In genomic region chr5:146757316-146757715, GRCm38 (mm10) we compare ENCODE assay signal across 22 mouse cellular contexts. TPM values are rescaled to one million over a fixed set of nuclear protein-coding genes. Genes with fewer than 3 reads are reported as not detected.
A peak's percentile ranks its signal among the peaks of the same experiment; 100 is the strongest.
DNase-seq lines count a peak whose midpoint lies in the region; ATAC-seq and TF ChIP-seq lines count a peak whose summit lies in the region.
"Had no signal": no experiment of that assay in that cellular context is flagged by ENCODE, and none has a peak within 500 bp of the region (broad histone marks: within the 10 kb centered on the region; RNA-seq: fewer than 3 reads in every experiment).

No protein-coding gene starts in this region.

- WGBS in lung, embryonic 16.5 days: 79% methylated on average over 5 of the region's 5 CpGs
- 63% methylated on average over 5 of the region's 5 CpGs for WGBS in liver, embryonic 14.5 days (ENCODE audit: insufficient replicate concordance)
- WGBS in stomach, embryonic 15.5 days: 67% methylated on average over 5 of the region's 5 CpGs

- no peak overlapping the region for H3K4me3 ChIP-seq in lung, embryonic 16.5 days (ENCODE audit: low read length)
- no peak overlapping the region for H3K4me3 ChIP-seq in liver, embryonic 14.5 days (ENCODE audit: insufficient read depth in 1 of 2, low read depth in 2 of 2, low read length in 2 of 2)
- H3K4me3 ChIP-seq in stomach, embryonic 15.5 days (replicated peaks): no peak overlapping the region
- H3K4me3 ChIP-seq: embryonic facial prominence, embryonic 15.5 days; forebrain, embryonic 10.5 days; heart, embryonic 10.5 days; hindbrain, embryonic 15.5 days; midbrain, embryonic 12.5 days; myocyte had no signal

- peaks cover 17% of the 10 kb centered on the region for H3K36me3 ChIP-seq in lung, embryonic 16.5 days (ENCODE audit: control insufficient read depth, insufficient read depth, low read length)
- peaks cover 7% of the 10 kb centered on the region for H3K36me3 ChIP-seq in liver, embryonic 14.5 days (replicated peaks; ENCODE audit: control insufficient read depth, insufficient read depth, low read depth)
- peaks cover 27% of the 10 kb centered on the region for H3K36me3 ChIP-seq in stomach, embryonic 15.5 days

- H3K27me3 ChIP-seq in lung, embryonic 16.5 days (ENCODE audit: control insufficient read depth, insufficient read depth, low read depth, low read length): no peaks in the 10 kb centered on the region
- no peaks in the 10 kb centered on the region for H3K27me3 ChIP-seq in liver, embryonic 14.5 days (ENCODE audit: control insufficient read depth, insufficient read depth, low read length)
- H3K27me3 ChIP-seq in stomach, embryonic 15.5 days (replicated peaks): no peaks in the 10 kb centered on the region
- H3K27me3 ChIP-seq: embryonic facial prominence, embryonic 15.5 days; hindbrain, embryonic 15.5 days; midbrain, embryonic 12.5 days had no signal

- no peak overlapping the region for H3K4me2 ChIP-seq in lung, embryonic 16.5 days (ENCODE audit: low read depth, low read length)
- no peak overlapping the region for H3K4me2 ChIP-seq in liver, embryonic 14.5 days (ENCODE audit: low read depth)
- H3K4me2 ChIP-seq in stomach, embryonic 15.5 days: no peak overlapping the region
- H3K4me2 ChIP-seq: embryonic facial prominence, embryonic 15.5 days; hindbrain, embryonic 15.5 days; midbrain, embryonic 12.5 days had no signal

- ATAC-seq in lung, embryonic 16.5 days (ENCODE audit: low read depth): 0 out of 2 replicates have a peak, but pooled peaks have one; percentile 31
- peak; percentile 49; the same call in 1 of the 2 replicates for ATAC-seq in liver, embryonic 14.5 days (ENCODE audit: insufficient read depth)
- peak; percentile 36; the same call in 1 of the 2 replicates for ATAC-seq in stomach, embryonic 15.5 days (ENCODE audit: insufficient read depth, low FRiP score, low read depth)

- H3K4me1 ChIP-seq in lung, embryonic 16.5 days (replicated peaks; ENCODE audit: control insufficient read depth, insufficient read depth, low read length): peaks cover 8% of the 10 kb centered on the region; the same call in 1 of the 2 replicates
- peaks cover 0 to 10% of the 10 kb centered on the region in 2 experiments; a peak in 1 of 4 replicates for H3K4me1 ChIP-seq in liver, embryonic 14.5 days (replicated peaks; ENCODE audit: control insufficient read depth in 2 of 2, insufficient read depth in 2 of 2, low read length in 1 of 2)
- peaks cover 17% of the 10 kb centered on the region; the same call in 1 of the 2 replicates for H3K4me1 ChIP-seq in stomach, embryonic 15.5 days
- H3K4me1 ChIP-seq: embryonic facial prominence, embryonic 15.5 days; forebrain, embryonic 10.5 days; hindbrain, embryonic 15.5 days; midbrain, embryonic 12.5 days had no signal

- no peak for TF ChIP-seq EP300 in liver, embryonic 14.5 days (IDR thresholded peaks at IDR 0.05; ENCODE audit: low read depth)

- H3K27ac ChIP-seq in lung, embryonic 16.5 days (ENCODE audit: low read length): no peak overlapping the region
- H3K27ac ChIP-seq in liver, embryonic 14.5 days: no peak overlapping the region
- H3K27ac ChIP-seq in stomach, embryonic 15.5 days: no peak overlapping the region
- H3K27ac ChIP-seq: embryonic facial prominence, embryonic 15.5 days; forebrain, embryonic 10.5 days; heart, embryonic 10.5 days; hindbrain, embryonic 15.5 days; macrophage; midbrain, embryonic 12.5 days had no signal

- TF ChIP-seq CTCF in liver, embryonic 14.5 days (IDR thresholded peaks at IDR 0.05; ENCODE audit: low read depth): 0 out of 2 replicates have a peak, but pooled peaks have one; percentile 16

- H3K9me3 ChIP-seq in lung, embryonic 16.5 days (ENCODE audit: control insufficient read depth, low read length): no peaks in the 10 kb centered on the region
- no peaks in the 10 kb centered on the region for H3K9me3 ChIP-seq in liver, embryonic 14.5 days (ENCODE audit: control insufficient read depth, low read length)
- no peaks in the 10 kb centered on the region for H3K9me3 ChIP-seq in stomach, embryonic 15.5 days
- H3K9me3 ChIP-seq: embryonic facial prominence, embryonic 15.5 days; forebrain, embryonic 10.5 days; G1E; heart, embryonic 10.5 days; hindbrain, embryonic 15.5 days; midbrain, embryonic 12.5 days had no signal

- no peak for DNase-seq in lung, postnatal 10 days
- DNase-seq in ZHBTc4 (ENCODE audit: low read depth, low spot score): peak; percentile 82
- DNase-seq in liver, embryonic 14.5 days (ENCODE audit: low read depth in 3 of 3, low spot score in 3 of 3): peak in 1 of 3 experiments; percentile 13
- no peak for DNase-seq in frontal cortex, postnatal 25 days (ENCODE audit: low spot score in 2 of 2)
- DNase-seq in thymus, postnatal 10 days (ENCODE audit: low spot score in 2 of 2): no peak
- no peak for DNase-seq in heart, adult 8-10 months (ENCODE audit: low spot score)
- DNase-seq: cerebellum, postnatal 14 days; embryo, embryonic 11 days; gastrocnemius, postnatal 25 days; heart, postnatal 14 days; kidney, adult 8-10 months; thymus, postnatal 14 days had no signal

- no peak overlapping the region for H3K9ac ChIP-seq in lung, embryonic 16.5 days (ENCODE audit: low read length)
- no peak overlapping the region for H3K9ac ChIP-seq in liver, embryonic 14.5 days (replicated peaks)
- no peak overlapping the region for H3K9ac ChIP-seq in stomach, embryonic 15.5 days
- H3K9ac ChIP-seq: embryonic facial prominence, embryonic 15.5 days; hindbrain, embryonic 15.5 days; midbrain, embryonic 12.5 days had no signal

RNA-seq across cellular contexts. Expression of gene Usp12, which starts 37.5 kb away (rescaled TPM):
- 17.0 and 17.2 TPM in 2 replicates for polyA plus RNA-seq in lung, embryonic 16.5 days (2015; fragmentation: Nextera tagmentation; extraction: Ambion mirVana)
- 4.7 and 7.0 TPM in 2 replicates for polyA plus RNA-seq in liver, embryonic 14.5 days (2012; rRNA removed)
- polyA plus RNA-seq in liver, embryonic 14.5 days (2014; fragmentation: Nextera tagmentation; extraction: Ambion mirVana): 4.9 and 5.6 TPM in 2 replicates
- polyA plus RNA-seq in stomach, embryonic 15.5 days (2015; fragmentation: Nextera tagmentation; extraction: Ambion mirVana): 18.9 and 20.8 TPM in 2 replicates
- 10 to 100 TPM; 14.7 to 18.7 (median 18.0) TPM for total RNA-seq in heart, adult 8-10 months (2022)
